Mouse (Mus musculus) brain, embryonic 14.5 days (tissue): Measurements from ENCODE around the gene H2al1m.

Source experiments
- CTCF ChIP-seq: fragments of 200-500 bp; IDR thresholded peaks from 2 replicates; pipeline ENCODE4 v1.5.1; 2012; ENCODE audit warnings: inconsistent platforms, mild to moderate bottlenecking, moderate library complexity, borderline replicate concordance; ENCODE audit not compliant: insufficient read depth, insufficient read length; ENCODE audit errors: extremely low read depth
- POLR2A ChIP-seq: fragments of 200-500 bp; IDR thresholded peaks from 2 replicates; pipeline ENCODE4 v1.6.1; 2012; ENCODE audit warnings: mild to moderate bottlenecking, inconsistent platforms, borderline replicate concordance; ENCODE audit not compliant: poor library complexity, insufficient read depth, insufficient read length, severe bottlenecking; ENCODE audit errors: extremely low read depth

DNA sequence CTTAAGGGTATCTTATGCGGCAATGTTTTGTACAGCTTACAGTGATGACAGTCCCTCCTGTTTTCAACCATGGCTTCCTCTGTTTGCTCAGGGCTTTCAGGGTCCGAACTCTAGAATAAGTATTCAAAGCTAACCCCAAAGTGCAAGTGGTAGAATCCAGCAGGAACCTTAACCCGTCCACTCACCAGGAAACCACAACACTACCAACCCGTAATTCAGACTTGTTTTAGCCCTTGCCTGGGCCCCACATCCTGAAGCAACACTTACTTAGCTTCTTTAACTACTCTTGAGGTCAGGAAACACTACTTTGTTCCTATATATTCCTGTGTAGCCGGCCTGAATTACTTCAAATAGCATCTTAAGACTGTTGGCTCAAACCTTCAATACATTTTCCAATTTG is 19.2 kb downstream of the H2al1m start:
- no peak for TF ChIP-seq CTCF
- no peak for TF ChIP-seq POLR2A
